Mouse (Mus musculus) ovary, postnatal 36 days (tissue): ENCODE measurements around the gene Tec.

Experiments
- DNase-seq: peaks from one replicate; pipeline ENCODE4 v3.0.0; 2022; ENCODE audit warnings: low spot score, mixed read lengths

The Tec gene

GRCm38 (mm10) chr5:72868091-72868875, at the start of gene Tec:
Gene Tec (minus strand): TSS chr5:72868483.
- DNase-seq, result peak; percentile 95

GRCm38 (mm10) chr5:72916851-72917250, 48.6 kb upstream of the Tec start:
- DNase-seq, result no peak

- no peak for DNase-seq
Observed at GRCm38 (mm10) chr5:72916048-72916447, 47.8 kb upstream of the Tec start.

- DNase-seq, result no peak
Observed at GRCm38 (mm10) chr5:72914633-72915561, 46.6 kb upstream of the Tec start.

GRCm38 (mm10) chr5:72913648-72914557, 45.6 kb upstream of the Tec start, which contains the start of gene Slain2:
Gene Slain2 (plus strand): TSS chr5:72914304.
- DNase-seq, result peak; percentile 100

- DNase-seq, result no peak
Observed at GRCm38 (mm10) chr5:72911284-72911683, 43.0 kb upstream of the Tec start.

GRCm38 (mm10) chr5:72910373-72910772, 42.1 kb upstream of the Tec start:
- DNase-seq, result no peak

- DNase-seq, result no peak
Observed at GRCm38 (mm10) chr5:72909363-72909762, 41.1 kb upstream of the Tec start.

GRCm38 (mm10) chr5:72908324-72908936, 40.1 kb upstream of the Tec start:
- DNase-seq, result no peak

GRCm38 (mm10) chr5:72907402-72907801, 39.1 kb upstream of the Tec start:
- no peak for DNase-seq

- DNase-seq, result no peak
Observed at GRCm38 (mm10) chr5:72904903-72905790, 36.9 kb upstream of the Tec start.

GRCm38 (mm10) chr5:72902876-72903516, 34.7 kb upstream of the Tec start:
- DNase-seq, result no peak

- DNase-seq, result no peak
Observed at GRCm38 (mm10) chr5:72902312-72902711, 34.0 kb upstream of the Tec start.

- DNase-seq, result no peak
Observed at GRCm38 (mm10) chr5:72901866-72902265, 33.6 kb upstream of the Tec start.

GRCm38 (mm10) chr5:72899255-72899654, 31.0 kb upstream of the Tec start:
- DNase-seq, result no peak

- DNase-seq, result no peak
Observed at GRCm38 (mm10) chr5:72897998-72898397, 29.7 kb upstream of the Tec start.

GRCm38 (mm10) chr5:72896478-72897279, 28.4 kb upstream of the Tec start:
- no peak for DNase-seq

- no peak for DNase-seq
Observed at GRCm38 (mm10) chr5:72895261-72895660, 27.0 kb upstream of the Tec start.

GRCm38 (mm10) chr5:72893987-72894386, 25.7 kb upstream of the Tec start:
- no peak for DNase-seq
